Mouse (Mus musculus) frontal cortex, postnatal 25 days (tissue): Measurements from ENCODE around the gene Gm20458.

Experiments
- DNase-seq, 2 experiments: peaks; one replicate each; pipeline ENCODE4 v3.0.0; 2022; ENCODE audit warnings: low spot score in 2 of 2

Gene Gm20458

GRCm38 (mm10) chr2:164460745-164461551 lies at the start of gene Gm20458:
Gene Gm20458 (plus strand): TSS chr2:164460967.
- DNase-seq, result peak; percentile 89 to 93

GRCm38 (mm10) chr2:164414167-164414566 lies 46.6 kb upstream of the Gm20458 start:
- no peak for DNase-seq

DNA sequence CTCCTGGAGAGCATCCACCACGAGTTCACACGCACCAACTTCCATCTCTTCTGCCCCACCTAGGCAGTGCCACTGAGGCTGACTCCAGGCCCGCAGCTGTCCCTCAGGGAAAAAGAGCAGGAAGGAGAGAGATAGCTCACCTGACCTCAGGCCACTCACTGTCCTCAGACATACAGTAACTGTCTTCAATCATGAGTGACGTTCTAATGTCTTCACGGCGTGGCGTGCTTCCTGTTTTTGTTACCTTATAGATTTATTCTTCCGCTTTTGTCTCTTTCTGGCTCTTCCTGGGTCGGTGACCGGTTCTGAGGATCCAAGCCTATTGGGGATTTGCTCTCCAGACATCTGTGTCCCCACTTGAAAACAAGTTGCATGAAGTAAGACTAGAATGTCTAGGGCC lies 46.2 kb upstream of the Gm20458 start:
- no peak for DNase-seq

- no peak for DNase-seq
These were observed 43.6 kb upstream of the Gm20458 start for GRCm38 (mm10) chr2:164417198-164417597.

DNA sequence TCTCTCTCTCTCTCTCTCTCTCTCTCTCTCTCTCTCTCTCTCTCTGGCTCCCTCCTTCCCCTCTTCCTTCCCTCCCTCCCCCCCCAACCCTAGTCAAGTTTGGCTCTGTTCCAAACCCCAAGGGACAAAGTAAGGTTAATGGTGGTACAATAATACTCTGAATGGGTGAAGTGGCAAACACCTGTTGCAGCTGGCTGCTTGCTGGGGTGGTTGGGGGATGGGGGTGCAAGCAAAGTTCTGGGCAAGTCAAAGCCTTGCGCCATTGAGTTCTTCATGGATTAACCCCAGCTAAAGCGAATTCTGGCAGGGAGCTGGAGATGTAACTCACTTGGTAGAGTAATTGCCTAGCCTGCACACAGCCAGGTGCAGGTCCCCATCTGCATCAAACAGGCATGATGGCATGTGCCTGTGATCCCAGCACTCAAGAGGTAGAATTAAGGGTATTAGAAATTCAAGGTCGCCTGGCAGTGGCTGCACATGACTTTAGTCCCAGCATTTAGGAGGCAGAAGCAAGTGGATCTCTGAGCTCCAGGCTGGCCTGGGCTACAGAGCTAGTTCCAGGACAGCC lies 42.4 kb upstream of the Gm20458 start:
- no peak for DNase-seq

GRCm38 (mm10) chr2:164419489-164419888 lies 41.3 kb upstream of the Gm20458 start:
- no peak for DNase-seq

GRCm38 (mm10) chr2:164421306-164421705 lies 39.5 kb upstream of the Gm20458 start:
- no peak for DNase-seq

DNA sequence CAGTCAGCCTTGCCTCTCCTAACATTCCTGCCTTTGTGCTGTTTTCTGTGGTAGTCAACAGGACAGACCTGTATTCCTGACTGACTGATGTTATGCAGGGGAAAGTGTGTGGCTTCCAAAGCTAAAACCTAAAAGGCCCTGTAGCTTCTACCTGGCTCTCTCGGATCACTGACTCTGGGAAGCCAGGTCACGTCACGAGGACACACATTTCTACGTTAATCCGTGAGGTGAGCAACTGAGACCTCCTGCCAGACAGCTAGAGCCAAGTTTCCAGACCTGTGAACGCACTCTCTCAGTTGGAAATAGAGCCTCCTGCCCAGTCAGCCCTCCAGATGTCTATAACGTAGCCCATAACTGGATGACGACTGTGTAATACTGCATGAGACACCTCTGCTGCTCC lies 38.8 kb upstream of the Gm20458 start:
- no peak for DNase-seq

DNA sequence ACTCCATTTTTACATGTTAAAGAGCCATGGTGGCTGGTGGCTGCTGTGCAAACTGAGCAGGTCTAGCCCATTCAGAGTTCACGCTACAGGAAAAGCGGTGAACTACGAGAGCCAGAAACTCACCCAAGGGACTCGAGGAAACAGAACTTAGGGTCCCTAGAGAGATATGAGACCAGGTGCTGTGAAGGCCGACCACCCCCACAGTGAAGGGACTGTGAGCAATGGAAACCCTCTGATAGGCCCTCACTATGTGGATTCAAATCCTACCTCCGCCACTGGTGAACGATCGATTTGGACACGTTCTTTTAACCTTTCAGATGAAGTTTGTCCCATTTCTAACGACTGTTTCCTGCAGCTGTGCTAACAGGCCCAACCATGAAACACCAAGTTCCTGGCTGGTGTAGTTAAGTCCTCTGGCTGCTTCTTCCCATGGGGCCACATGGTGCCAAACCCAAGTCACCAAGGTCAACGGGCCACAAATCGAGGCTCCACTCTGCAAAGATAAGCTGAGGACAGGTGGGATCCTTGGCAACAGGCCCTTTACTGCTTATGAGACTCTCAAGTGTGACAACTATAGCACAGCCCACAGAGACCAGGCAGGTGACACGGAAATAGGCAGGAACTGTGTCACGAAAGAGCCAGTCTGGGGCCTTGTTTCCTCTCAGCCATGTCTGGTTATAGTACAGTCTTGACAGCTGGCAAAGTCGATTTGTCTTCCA lies 37.9 kb upstream of the Gm20458 start:
- DNase-seq, result no peak

- no peak for DNase-seq
These were observed 37.3 kb upstream of the Gm20458 start for GRCm38 (mm10) chr2:164423464-164423863.

DNA sequence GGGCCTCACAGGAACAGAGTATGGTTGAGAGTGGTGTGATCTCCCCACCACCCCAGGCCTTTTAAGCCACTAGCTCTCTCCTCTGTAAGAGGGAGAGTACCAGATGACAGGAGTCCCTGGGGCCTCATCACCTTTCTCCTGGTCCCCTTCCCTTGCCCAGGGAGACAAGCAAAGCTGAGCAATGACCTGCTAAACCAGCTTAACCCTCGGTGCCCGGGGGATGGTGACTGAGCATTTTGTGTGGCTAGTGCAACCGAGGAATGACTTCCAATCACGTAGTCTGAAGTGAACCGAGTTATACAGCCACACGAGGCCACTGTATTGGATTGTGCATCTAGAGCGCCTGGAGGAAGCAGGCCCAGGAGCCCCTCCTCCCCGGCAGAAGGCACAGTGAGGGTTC lies 36.4 kb upstream of the Gm20458 start:
- no peak for DNase-seq

DNA sequence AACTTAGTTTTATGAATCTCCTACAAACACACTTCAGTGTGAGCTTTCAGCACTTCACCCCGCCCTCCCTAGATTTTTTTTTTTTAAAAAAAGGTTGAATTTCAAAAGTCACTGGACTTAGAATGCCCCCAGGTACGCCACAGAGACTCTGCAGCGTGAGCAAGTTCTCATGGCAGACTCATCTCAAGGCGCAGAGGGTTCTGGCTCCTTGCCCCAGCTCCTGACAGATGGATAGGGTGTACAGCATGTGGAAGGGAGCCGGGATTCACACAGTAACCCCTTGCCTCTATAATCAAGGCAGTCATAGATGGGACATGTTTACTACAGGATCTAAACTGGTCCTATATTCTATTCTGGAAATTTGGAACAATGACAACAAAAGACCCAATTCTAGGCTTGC lies 35.4 kb upstream of the Gm20458 start:
- no peak for DNase-seq

DNA sequence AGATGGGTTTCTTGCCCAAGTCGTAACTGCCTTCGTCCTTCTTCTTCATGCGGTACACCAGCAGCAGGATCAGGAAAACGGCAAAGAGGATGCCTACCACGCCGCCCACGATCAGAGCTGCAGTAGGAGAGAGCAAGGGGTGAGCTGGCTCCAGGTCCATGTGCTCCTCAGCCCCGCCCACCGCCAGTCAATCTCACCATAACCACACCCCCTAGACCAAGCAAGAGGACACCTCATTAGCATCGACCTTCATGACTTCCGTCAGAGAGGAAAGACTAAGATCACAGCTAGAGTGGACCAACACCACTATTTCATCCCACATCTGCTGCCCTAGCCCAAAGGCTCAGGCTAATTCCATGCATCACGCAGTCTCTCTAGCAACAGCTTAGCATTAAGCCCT lies 34.6 kb upstream of the Gm20458 start:
- DNase-seq, result no peak

GRCm38 (mm10) chr2:164426952-164427351 lies 33.8 kb upstream of the Gm20458 start:
- DNase-seq, result no peak

GRCm38 (mm10) chr2:164428451-164428850 lies 32.3 kb upstream of the Gm20458 start:
- no peak for DNase-seq

DNA sequence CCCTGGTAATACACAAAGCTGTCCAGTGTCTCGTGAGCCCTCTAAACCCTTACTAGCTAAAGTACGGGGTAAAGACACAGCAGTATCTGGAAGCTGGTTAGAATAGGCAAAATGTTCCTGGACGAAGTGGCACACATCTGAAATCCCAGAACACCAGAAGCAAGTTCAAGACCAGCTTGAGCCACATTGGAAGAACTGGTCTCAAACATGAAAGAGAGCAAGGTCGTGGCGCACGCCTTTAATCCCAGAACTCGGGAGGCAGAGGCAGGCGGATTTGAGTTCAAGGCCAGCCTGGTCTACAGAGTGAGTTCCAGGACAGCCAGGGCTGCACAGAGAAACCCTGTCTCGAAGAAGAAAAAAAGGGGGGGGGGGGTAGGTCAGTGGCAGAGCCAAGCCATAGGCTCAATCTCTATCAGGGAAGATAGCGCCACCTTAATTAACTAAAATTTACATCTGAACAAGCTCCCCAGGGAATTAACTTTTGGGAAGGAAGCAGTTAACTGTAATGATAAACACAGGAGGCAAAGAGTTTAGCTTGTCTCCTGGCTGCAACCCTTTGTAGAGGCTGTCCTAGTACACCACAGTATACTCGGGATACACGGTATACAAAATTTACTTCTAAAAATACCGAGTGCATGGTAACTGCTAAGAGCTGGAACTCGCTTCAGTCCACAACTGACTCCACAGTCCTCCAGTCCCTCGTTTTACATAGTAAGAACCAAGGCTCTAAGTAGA lies 30.7 kb upstream of the Gm20458 start:
- no peak for DNase-seq

- DNase-seq, result no peak
These were observed 30.1 kb upstream of the Gm20458 start for GRCm38 (mm10) chr2:164430697-164431096.

- DNase-seq, result no peak
These were observed 28.9 kb upstream of the Gm20458 start for GRCm38 (mm10) chr2:164431676-164432465.

DNA sequence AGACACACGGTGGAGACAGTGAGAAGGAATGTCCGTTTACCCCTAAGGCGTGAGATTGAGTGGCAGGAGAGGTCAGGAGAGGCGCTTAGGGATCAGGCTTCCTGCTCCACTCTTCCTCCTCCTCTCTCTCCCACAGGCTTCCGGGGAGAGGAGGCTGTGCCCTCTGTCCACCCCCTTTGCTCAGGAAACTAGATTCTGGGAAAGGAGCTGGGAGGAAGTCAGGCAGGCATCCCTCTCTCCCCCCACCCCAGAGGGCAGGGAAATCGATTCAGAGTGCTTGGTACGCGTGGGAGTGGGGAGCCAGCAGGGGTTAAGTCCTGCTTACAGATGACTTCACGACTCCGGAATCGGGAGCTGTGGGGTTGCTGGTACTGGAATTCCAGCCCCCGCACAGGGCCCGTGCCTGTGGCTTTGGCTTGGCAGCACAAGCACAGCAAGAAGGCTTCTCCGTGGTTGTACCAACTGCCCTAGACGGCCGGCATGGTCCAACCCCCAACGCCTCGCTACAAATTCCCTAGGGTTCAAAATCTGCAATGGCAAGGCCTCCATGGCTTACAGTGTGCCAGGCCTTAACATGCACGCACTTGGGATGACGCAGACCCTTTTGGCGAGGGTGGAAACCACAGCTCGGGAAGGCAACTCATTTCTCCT lies 28.1 kb upstream of the Gm20458 start:
- no peak for DNase-seq

DNA sequence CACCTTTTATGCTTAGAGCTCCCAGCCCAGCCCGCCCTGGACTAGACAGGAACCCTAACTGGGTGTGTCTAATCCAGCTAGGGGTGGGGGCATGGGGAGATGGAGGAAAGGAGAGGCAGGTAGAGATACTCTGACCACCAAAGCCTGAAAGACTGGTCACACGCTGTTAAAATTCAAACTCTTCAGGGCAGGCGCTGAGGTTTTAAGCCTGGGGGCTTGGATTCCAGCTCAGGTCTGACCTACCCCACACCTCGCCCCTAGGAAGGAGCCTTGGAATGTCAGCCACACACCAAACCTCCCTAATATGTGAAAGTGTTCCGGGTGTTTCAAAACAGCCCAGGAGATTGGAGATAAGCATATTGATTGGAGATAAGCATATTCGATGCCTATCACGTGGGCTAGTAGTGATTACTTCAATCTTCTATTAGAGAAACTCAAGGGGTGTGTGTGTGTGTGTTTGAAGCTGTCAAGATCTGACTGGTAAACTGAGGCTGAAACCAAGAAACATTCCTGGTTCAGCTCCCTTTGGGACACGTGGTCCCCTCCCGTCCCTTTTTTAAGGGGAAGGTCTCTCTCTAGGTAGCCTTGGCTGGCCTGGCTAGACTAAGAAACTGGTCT lies 27.4 kb upstream of the Gm20458 start:
- DNase-seq, result no peak
